Mouse (Mus musculus) neural tube, embryonic 12.5 days (tissue): ENCODE measurements at regions not wholly inside any gene's neighbourhood (a gene's known extent, or its start where the extent isn't known, plus 50 kb on each side); places are given as distances from the start of the nearest gene placed in this dataset.

Source experiments
- ATAC-seq: fragments of 200-750 bp; cut with Nextera tagmentation; 2 replicates; pipeline ENCODE4 v1.8.0; 2017; ENCODE audit warnings: low read depth, mild to moderate bottlenecking, moderate TSS enrichment, moderate library complexity; ENCODE audit not compliant: low FRiP score
- H3K27ac ChIP-seq: fragments of 300-500 bp; sonication (generic); 2 replicates; pipeline ENCODE4 v1.5.1; 2016
- H3K27me3 ChIP-seq: fragments of 300-500 bp; sonication (generic); replicated peaks from 2 replicates; pipeline ENCODE4 v1.6.1; 2016; ENCODE audit warnings: mild to moderate bottlenecking
- H3K36me3 ChIP-seq: fragments of 300-500 bp; sonication (generic); 2 replicates; pipeline ENCODE4 v1.6.1; 2016; ENCODE audit warnings: mild to moderate bottlenecking
- H3K4me1 ChIP-seq: fragments of 300-500 bp; sonication (generic); 2 replicates; pipeline ENCODE4 v1.6.1; 2016
- H3K4me2 ChIP-seq: fragments of 300-500 bp; sonication (generic); replicated peaks from 2 replicates; pipeline ENCODE4 v1.6.1; 2016; ENCODE audit warnings: mild to moderate bottlenecking
- H3K4me3 ChIP-seq: fragments of 300-500 bp; sonication (generic); 2 replicates; pipeline ENCODE4 v1.5.1; 2016
- H3K9ac ChIP-seq: fragments of 300-500 bp; sonication (generic); 2 replicates; pipeline ENCODE4 v1.6.1; 2016; ENCODE audit warnings: mild to moderate bottlenecking
- H3K9me3 ChIP-seq: fragments of 300-500 bp; sonication (generic); 2 replicates; pipeline ENCODE4 v1.6.1; 2016; ENCODE audit warnings: mild to moderate bottlenecking
- WGBS: fragments of 180-500 bp; shearing (Covaris S2); methylation state at CpG from one replicate; pipeline ENCODE4 v1.1.7; 2016; 5-methylcytosine and 5-hydroxymethylcytosine counted together

DNA sequence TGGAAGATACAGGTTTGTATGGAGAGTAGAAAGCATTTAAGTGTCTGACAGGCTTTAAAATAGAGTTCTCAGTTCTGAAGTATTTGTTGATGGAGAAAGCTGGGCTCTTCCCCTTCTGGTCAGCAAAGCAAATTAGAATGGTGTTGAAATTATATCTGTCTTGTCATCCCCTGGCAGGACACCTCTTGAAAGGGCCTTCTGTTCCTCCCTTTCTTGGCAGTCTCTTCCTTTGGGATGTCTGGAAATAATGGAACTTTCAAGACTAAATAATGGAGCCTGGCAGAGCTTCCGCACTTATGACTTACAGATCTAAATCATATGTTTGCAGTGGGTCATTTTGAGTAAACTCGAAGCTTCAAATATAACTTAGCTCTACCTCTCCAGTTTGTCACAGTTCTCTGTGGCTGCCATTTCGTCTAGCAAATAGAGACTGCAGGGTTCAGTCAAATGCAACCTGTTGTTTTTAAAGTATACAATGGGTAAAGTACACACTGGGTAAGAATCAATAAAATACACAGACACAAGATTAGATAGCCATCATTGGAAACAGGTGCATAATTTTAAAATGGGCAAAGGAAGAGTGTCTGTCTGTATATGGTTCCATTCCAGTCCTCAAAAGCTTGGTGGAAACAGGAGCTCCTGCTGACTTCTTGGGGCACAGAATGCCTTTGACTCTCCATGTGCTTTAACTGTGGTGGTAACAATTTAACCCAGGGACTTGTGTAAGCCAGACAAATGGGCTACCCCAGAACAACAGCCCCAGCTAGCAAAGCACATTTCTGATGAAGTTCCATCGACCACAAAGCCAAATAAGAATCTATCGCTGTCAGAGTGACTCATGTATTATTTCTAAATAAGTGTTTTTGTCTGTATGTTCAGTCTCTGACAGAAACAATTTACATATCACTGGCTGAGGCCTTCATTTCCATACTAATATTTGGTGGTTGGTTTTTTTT, 3524.4 kb upstream of the Gm7489 start:
- Histone ChIP-seq H3K27ac (no peak overlapping the region), H3K9ac (no peak overlapping the region), H3K36me3 (no peaks in the 10 kb centered on the region), H3K27me3 (no peaks in the 10 kb centered on the region), H3K4me1 (no peaks in the 10 kb centered on the region), H3K4me2 (no peak overlapping the region), H3K9me3 (no peaks in the 10 kb centered on the region), H3K4me3 (no peak overlapping the region)
- no peak for ATAC-seq
- WGBS = 85% methylated on average over 5 of the region's 5 CpGs

DNA sequence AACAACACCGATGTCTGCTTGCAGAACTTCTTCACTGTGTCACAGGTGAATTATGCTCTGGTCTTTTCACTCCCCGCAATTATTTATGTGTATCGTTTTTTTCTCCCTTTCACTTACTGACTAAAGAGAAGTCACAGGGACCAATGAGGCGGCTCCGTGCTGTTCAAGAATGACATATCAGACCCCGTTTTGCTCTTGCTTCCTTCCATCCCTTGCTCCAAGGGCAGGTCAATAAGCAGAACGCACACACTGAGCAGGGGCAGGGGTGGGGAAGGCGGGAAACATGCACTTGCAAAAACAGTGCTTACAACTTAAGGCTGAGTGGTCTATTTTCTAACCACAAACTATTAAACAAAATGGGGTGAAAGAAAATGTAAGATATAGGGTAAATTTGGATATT, 3523.4 kb upstream of the Gm7489 start:
- Histone ChIP-seq H3K36me3 (no peaks in the 10 kb centered on the region), H3K27ac (no peak overlapping the region), H3K9ac (no peak overlapping the region), H3K27me3 (no peaks in the 10 kb centered on the region), H3K4me3 (no peak overlapping the region), H3K4me1 (no peaks in the 10 kb centered on the region), H3K9me3 (no peaks in the 10 kb centered on the region), H3K4me2 (no peak overlapping the region)
- 85% methylated on average over 8 of the region's 8 CpGs for WGBS
- ATAC-seq = no peak

DNA sequence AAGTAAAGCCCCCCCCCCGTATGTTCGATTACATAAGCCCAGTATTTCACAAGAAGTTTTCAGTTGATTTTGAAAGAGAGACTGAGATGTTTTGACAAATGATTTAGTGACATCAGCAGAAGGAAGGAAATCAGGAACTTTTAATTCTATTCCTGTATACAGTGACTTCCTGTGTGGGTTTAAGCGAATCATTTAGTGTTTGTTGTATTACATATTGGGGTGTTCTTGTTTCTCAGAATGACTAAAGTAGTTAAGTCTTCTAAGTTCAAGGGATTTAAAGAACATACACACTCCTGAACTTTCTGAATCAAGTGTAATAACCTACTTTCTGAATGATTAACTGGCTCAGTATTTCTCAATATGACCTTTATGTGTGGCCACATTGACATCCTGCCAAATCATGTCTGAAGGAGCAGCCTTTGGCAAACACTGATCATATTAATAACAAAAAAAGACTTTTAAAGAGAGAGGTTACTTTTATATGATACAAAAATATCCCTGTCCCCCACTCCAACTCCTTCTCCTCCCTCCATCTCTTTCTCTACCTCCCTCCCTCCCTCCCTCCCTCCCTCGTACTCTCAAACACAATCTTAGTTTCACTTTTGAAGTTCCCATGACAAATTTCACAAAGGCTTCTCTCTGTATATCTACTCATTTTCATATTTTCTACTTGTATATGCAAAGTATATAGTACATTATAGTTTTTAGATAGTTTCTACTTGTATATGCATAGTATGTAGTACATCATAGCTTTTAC, 3522.8 kb upstream of the Gm7489 start:
- no peak overlapping the region for H3K4me3 ChIP-seq
- ATAC-seq = no peak
- no peaks in the 10 kb centered on the region for H3K9me3 ChIP-seq
- H3K36me3 ChIP-seq = no peaks in the 10 kb centered on the region
- H3K9ac ChIP-seq = no peak overlapping the region
- no peaks in the 10 kb centered on the region for H3K4me1 ChIP-seq
- no peaks in the 10 kb centered on the region for H3K27me3 ChIP-seq
- 89% methylated on average over 4 of the region's 4 CpGs for WGBS
- no peak overlapping the region for H3K27ac ChIP-seq
- no peak overlapping the region for H3K4me2 ChIP-seq

DNA sequence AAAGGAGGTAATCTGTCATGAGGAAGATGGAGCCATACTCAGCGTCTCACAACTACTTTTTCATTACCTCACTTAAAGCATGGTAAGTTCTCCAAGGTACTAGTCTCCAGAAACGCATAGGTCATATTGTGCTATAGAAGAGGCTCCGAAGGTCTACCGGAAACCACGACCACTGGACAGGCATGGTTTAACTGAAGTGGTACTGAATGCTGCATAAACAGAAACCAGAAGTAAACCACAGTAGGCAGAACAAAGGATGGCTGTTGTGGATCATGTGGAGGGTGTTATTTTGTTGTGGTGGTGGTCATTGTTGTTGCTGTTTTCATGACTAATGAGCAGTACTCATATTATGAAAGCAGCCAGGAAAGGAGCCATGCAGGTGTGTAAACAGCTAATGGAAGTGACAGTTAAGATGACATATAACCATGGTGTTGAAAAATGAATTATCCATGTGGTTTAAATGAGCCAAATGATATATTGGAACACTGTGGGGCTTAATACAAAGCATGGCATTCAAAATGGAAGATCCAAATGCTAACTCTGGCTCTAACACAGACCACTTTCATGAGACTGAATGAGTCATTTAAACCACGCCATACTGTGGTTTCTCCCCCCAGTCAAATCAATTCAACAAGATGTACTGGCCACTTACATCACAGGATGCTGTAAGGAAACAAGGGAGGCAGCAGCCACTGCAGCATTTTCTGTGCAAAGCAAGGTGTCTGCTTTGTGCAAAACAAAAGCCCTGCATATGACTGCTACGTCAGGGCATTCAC, 3484.5 kb upstream of the Gm7489 start:
- no peaks in the 10 kb centered on the region for H3K4me1 ChIP-seq
- H3K36me3 ChIP-seq = no peaks in the 10 kb centered on the region
- no peak for ATAC-seq
- H3K9ac ChIP-seq = no peak overlapping the region
- no peak overlapping the region for H3K4me3 ChIP-seq
- WGBS = 86% methylated on average over 7 of the region's 7 CpGs
- no peak overlapping the region for H3K4me2 ChIP-seq
- no peaks in the 10 kb centered on the region for H3K9me3 ChIP-seq
- no peaks in the 10 kb centered on the region for H3K27me3 ChIP-seq
- H3K27ac ChIP-seq = no peak overlapping the region

DNA sequence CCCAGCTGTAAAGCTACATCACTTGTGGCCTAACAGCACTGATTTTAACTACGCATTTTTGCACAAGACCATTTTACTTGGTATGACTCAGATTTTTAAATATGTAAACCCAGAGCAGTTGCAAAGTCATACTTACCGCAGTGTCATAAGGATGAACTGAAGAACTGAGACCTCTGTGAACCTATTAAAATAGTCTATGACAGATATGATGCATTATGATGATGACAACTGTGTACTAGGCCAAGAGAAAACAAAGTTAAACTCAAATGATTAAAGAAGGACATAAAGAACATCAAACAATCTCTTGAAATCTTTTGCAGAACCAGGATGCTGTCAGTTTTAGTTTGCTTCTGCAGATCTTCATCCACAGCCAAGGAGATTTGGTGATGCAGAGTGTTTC, 3483.3 kb upstream of the Gm7489 start:
- no peaks in the 10 kb centered on the region for H3K27me3 ChIP-seq
- H3K4me1 ChIP-seq = no peaks in the 10 kb centered on the region
- H3K36me3 ChIP-seq = no peaks in the 10 kb centered on the region
- WGBS = 94% methylated on average over 2 of the region's 2 CpGs
- H3K9me3 ChIP-seq = no peaks in the 10 kb centered on the region
- ATAC-seq = no peak
- H3K4me3 ChIP-seq = no peak overlapping the region
- H3K27ac ChIP-seq = no peak overlapping the region
- H3K9ac ChIP-seq = no peak overlapping the region
- no peak overlapping the region for H3K4me2 ChIP-seq

DNA sequence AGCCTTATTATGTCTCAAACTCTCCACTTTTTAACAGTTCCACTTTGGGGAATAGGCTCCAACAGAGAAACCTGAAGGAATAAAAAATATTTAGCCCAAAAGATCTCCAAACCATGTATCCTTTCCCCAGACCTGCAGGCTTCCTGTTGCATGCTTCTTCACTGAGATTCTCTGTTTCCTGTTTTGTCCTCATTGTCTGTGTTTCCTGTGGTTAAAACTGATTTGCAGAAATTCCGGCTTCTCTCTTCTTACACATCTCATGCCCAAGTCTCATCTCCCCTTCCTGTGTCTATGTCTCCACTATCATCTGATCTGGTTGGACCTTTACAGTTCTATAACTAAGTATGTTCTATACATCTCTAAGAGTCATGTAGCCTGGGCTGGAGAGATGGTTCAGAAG, 3482.2 kb upstream of the Gm7489 start:
- Histone ChIP-seq H3K9ac (no peak overlapping the region), H3K4me3 (no peak overlapping the region), H3K27ac (no peak overlapping the region), H3K27me3 (no peaks in the 10 kb centered on the region), H3K4me1 (no peaks in the 10 kb centered on the region), H3K9me3 (no peaks in the 10 kb centered on the region), H3K4me2 (no peak overlapping the region), H3K36me3 (no peaks in the 10 kb centered on the region)
- WGBS = 87% methylated on average over 1 of the region's 1 CpGs
- no peak for ATAC-seq

DNA sequence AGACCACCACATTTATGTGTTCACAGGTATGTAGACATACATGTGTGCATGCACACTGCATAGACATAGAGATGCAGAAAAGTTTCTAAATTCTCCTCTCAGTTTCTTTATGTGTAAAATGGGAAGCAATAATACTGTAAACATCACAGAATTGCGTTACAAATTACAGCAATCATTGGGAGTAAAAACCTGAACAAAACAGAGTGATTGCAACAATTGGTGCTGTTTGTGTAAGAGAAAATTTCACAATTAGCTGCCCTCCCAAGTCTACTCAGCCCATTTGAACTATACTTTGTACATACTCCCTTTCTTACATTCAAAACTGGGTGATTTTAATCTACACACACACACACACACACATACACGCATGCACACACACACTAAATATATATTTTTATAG, 3480.8 kb upstream of the Gm7489 start:
- Histone ChIP-seq H3K9me3 (no peaks in the 10 kb centered on the region), H3K4me3 (no peak overlapping the region), H3K36me3 (no peaks in the 10 kb centered on the region), H3K27me3 (no peaks in the 10 kb centered on the region), H3K9ac (no peak overlapping the region), H3K27ac (no peak overlapping the region), H3K4me2 (no peak overlapping the region), H3K4me1 (no peaks in the 10 kb centered on the region)
- 79% methylated on average over 2 of the region's 2 CpGs for WGBS
- ATAC-seq = no peak

DNA sequence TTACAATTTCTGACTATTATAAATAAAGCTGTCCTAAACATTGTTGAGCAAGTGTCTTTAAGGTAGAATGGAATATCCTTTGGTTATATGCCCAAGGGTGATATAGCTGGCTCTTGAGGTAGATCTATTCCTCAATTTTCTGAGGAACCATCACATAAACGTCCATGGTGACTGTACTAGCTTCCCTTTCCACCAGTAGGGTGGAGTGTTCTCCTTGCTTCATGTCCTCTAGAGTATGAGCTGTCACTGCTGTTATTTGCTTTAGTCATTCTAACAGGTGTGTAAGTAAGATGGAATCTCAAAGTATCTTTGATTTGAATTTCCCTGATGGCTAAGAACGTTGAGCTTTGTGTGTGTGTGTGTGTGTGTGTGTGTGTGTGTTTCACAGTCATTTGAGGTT, 3475.7 kb upstream of the Gm7489 start:
- no peak overlapping the region for H3K9ac ChIP-seq
- no peaks in the 10 kb centered on the region for H3K27me3 ChIP-seq
- H3K4me2 ChIP-seq = no peak overlapping the region
- ATAC-seq = no peak
- H3K4me3 ChIP-seq = no peak overlapping the region
- no peak overlapping the region for H3K27ac ChIP-seq
- no peaks in the 10 kb centered on the region for H3K9me3 ChIP-seq
- no peaks in the 10 kb centered on the region for H3K36me3 ChIP-seq
- H3K4me1 ChIP-seq = no peaks in the 10 kb centered on the region
- 61% methylated on average over 2 of the region's 2 CpGs for WGBS

DNA sequence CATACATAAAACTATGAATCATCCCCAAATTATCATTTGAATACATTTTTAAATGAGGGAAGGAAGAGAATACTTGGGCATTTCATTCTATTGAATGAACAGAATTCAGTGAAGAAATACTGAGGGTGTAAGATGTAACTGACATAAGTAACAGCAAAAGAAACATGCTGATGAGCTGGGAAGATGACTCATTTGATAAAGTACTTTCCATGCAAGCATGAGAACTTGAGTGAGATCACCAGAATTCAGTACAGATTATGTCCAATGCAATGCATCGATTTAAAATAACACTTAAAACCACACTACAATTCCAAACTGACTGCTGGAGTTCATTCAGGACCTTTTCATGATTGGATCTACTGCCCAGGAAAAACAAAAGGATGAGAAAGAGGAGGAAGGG, 3467.1 kb upstream of the Gm7489 start:
- no peak overlapping the region for H3K27ac ChIP-seq
- H3K27me3 ChIP-seq = no peaks in the 10 kb centered on the region
- no peaks in the 10 kb centered on the region for H3K4me1 ChIP-seq
- ATAC-seq = no peak
- H3K36me3 ChIP-seq = no peaks in the 10 kb centered on the region
- H3K4me2 ChIP-seq = no peak overlapping the region
- 96% methylated on average over 1 of the region's 1 CpGs for WGBS
- no peak overlapping the region for H3K9ac ChIP-seq
- no peak overlapping the region for H3K4me3 ChIP-seq
- H3K9me3 ChIP-seq = no peaks in the 10 kb centered on the region

DNA sequence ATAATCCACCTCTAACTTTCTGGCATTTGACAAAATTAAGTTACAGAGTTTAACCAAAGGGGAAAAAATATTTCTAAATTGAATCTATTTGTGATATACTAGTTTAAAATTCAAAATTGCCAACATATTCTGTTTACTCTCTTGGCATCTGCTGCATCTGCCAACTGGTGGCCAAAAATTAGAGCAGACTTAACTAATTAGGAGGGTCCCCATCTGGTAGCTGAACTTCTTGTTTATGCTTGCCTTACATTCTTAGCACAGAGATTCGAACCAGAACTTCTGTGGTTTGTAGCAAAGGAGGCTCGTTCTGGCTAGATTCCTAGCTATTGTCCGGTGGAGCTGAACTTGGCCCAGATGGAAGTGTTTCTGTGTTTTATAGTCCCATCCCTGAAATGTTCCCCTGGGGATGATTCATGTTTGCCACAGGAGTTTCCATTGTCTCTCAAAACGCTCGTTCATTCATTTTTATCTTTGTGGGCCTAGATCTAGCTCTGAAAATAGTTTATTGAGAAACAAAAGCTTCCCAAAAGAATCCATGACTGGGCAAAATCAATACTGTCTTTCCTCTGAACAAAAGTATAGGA, 3461.5 kb upstream of the Gm7489 start:
- H3K4me3 ChIP-seq = no peak overlapping the region
- no peak for ATAC-seq
- H3K27me3 ChIP-seq = no peaks in the 10 kb centered on the region
- no peak overlapping the region for H3K4me2 ChIP-seq
- WGBS = 55% methylated on average over 5 of the region's 5 CpGs
- no peaks in the 10 kb centered on the region for H3K4me1 ChIP-seq
- H3K9ac ChIP-seq = no peak overlapping the region
- H3K27ac ChIP-seq = no peak overlapping the region
- H3K9me3 ChIP-seq = no peaks in the 10 kb centered on the region
- H3K36me3 ChIP-seq = no peaks in the 10 kb centered on the region

DNA sequence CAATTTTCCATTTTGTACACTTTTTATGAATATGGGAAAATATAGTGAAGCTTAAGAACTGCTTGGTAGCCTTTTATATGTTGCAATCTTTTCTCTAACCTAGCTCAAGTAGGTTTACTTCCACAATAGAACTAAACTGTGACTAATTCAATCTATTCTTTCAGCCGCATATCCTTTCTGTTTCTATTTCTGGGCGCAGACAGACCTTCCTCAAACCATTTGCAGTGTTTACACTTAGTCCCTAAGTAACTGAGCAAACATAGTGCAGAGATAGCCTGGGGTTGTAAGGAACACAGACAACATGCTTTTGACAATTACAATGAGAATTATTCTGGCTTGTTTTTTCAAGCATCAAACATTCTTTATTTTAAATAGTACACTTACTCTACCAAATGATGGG, 3435.1 kb upstream of the Gm7489 start:
- H3K9ac ChIP-seq = no peak overlapping the region
- no peaks in the 10 kb centered on the region for H3K27me3 ChIP-seq
- H3K27ac ChIP-seq = no peak overlapping the region
- H3K36me3 ChIP-seq = no peaks in the 10 kb centered on the region
- ATAC-seq = no peak
- H3K4me2 ChIP-seq = no peak overlapping the region
- no peaks in the 10 kb centered on the region for H3K4me1 ChIP-seq
- H3K4me3 ChIP-seq = no peak overlapping the region
- WGBS = 51% methylated on average over 2 of the region's 2 CpGs
- no peaks in the 10 kb centered on the region for H3K9me3 ChIP-seq

DNA sequence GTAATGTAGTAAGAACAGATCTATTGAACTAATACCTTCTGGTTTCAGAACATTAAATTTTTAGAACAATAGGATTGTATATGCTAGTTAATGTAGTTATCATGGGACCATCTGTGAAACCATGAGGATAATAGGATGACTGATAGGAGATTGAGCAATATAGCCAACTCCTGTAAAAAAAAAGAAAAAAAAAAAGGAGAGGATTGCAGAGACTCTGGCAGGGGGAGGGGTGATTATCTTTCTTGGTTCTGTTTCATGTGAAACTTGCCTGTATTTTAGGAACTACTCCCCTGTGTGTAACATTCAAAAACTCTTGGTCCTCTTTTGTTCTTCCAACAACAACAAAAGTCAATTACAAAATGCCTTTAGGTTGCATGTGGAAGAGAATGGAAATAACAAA, 3412.1 kb upstream of the Gm7489 start:
- Histone ChIP-seq H3K36me3 (no peaks in the 10 kb centered on the region), H3K9ac (no peak overlapping the region), H3K4me2 (no peak overlapping the region), H3K4me3 (no peak overlapping the region), H3K27me3 (no peaks in the 10 kb centered on the region), H3K27ac (no peak overlapping the region), H3K9me3 (no peaks in the 10 kb centered on the region), H3K4me1 (no peaks in the 10 kb centered on the region)
- ATAC-seq = no peak
